Mouse (Mus musculus) layer of hippocampus, adult 18-20 months (tissue): ENCODE results near the gene Dohh. TPM values are rescaled to one million over a fixed set of nuclear protein-coding genes. Genes with fewer than 3 reads are reported as not detected.

Experiments used
- DNase-seq, 2 experiments: peaks; one replicate each; pipeline ENCODE4 v3.0.0; 2022; ENCODE audit warnings: low spot score in 2 of 2
- total RNA-seq, 2 experiments: library from RNA; stranded (reverse); gene quantifications; 2 replicates each; pipeline ENCODE4 v1.2.3; 2021

The Dohh gene
- total RNA-seq, 2 experiments from 2014 or later, result 82.0 to 82.9 TPM

DNA sequence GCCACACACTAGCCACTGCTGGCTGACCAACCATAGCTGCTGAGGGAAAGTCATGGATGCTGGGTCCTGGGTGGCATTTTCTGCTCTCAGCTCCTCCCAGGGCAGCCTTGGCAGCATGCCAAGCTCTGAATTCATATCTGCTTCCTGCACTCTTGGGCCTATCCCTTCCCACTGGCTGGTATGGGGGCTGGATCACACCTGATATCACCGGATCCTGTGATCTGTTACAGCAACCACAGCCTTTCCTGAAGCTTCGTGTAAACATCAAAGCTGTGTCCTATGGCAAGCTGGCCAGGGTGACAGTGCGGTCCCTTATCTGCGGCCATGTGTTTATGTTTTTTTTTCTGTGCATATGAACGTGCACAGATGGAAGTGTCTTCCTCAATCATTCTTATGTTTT lies 2.2 kb upstream of the Dohh start:
- DNase-seq, result no peak

DNA sequence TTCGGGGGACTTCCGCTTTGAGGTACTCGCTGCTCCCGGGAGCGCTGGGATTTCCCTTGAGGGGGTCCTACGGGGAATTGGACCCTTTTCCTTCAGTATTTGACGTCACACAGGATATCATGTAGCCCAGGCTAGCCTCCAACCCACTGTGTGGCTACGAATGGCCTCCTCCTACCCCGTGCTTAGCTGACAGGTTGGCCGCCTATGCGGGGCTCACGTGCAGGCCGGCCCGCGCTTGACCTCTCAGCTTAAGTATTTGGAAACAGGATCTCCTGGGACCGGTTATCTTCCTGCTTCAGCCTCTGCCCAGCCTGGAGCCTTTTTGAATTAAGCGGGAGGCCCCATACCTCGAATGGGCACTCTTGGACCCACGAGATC lies 366 bp downstream of the Dohh start:
- DNase-seq, result no peak

DNA sequence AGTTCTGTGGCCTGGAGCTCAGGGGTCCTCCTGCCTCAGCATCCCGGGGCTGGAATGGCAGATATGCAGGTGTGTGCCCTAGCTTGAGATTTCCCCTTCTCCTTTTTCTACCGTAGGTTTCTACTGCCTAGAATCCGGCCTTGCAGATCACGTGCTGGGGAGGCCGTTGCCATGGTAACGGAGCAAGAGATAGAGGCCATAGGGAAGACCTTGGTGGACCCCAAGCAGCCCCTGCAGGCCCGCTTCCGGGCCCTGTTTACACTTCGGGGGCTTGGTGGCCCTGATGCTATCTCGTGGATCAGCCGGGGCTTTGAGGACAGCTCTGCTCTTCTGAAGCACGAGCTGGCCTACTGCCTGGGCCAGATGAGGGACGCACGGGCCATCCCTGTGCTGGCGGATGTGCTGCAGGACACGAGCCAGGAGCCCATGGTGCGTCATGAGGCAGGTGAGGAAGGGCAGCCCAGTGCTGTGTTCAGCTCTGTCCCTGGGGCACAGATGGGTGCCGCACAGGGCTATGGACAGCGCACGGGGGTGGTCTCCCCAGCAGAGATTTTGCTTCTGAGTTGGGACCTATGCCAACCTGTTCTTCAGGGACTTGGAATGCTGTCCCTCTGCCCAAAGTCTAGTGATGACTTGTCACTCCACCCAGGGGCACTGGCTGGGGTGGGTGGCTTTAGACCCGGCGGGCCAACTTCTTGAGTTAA lies 1.5 kb downstream of the Dohh start:
- DNase-seq, result no peak

DNA sequence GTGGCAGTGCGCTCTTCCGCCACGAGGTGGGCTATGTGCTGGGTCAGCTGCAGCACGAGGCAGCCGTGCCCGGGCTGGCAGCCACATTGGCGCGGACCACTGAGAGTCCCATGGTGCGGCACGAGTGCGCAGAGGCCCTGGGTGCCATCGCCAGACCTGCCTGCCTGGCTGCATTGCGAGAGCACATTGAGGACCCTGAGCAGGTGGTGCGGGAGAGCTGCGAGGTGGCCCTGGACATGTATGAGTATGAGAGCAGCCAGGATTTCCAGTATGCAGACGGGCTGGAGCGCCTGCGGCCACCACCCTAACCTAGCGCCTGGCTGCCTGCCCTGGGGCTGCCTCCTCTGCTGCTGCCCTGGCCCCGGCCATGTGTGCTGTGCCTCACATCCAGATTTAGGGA lies 3.5 kb downstream of the Dohh start:
- DNase-seq, result no peak

DNA sequence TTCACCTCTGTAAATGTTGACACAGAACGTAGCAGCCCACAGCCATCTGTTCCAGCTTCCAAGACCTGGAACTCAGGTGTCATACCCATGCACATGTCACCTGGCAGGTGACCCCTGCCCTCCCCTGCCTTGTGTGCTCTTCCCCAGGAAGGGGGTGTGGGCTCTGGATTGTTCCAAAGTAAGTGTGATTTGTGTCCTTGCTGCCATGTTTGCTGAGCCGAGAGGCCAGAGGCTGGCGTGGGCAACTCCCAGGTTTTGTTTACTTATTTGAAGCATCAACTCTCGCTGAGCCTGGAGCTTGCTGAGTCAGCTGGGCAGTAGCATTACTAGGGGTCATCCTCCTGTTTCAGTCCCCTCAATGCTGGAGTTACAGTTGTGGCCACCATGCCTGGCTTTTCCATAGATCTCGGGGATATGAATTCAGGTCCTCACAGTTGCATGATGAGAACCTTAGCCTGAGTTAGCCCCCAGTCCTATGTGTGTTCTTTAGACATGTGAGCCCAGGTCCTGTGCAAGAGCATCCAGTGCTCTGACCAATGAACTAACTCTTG lies 4.4 kb downstream of the Dohh start, which contains the start of gene Gm48552:
Gene Gm48552 (plus strand): TSS at position 501 of the 551 bp plus-strand sequence.
- DNase-seq, result no peak

DNA sequence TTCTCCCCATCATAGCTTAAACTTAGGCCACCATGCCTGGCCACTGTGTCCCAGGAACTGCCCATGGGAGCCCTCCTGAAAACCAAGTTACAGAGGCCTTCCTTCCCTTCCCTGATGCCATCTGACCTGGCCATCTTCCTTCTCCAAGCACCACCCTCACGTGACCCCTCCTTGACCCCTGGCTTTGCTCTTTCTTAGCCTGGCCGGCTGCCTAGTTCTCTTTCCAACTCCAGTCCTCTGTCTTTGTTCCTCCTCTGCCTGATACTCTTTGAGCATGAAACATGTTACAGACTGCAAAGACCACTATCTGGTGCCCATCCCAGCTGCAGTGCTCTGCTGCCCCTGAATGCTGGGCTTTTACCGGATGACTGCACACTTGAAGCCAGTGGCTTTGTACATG lies 5.1 kb downstream of the Dohh start:
- DNase-seq, result no peak

DNA sequence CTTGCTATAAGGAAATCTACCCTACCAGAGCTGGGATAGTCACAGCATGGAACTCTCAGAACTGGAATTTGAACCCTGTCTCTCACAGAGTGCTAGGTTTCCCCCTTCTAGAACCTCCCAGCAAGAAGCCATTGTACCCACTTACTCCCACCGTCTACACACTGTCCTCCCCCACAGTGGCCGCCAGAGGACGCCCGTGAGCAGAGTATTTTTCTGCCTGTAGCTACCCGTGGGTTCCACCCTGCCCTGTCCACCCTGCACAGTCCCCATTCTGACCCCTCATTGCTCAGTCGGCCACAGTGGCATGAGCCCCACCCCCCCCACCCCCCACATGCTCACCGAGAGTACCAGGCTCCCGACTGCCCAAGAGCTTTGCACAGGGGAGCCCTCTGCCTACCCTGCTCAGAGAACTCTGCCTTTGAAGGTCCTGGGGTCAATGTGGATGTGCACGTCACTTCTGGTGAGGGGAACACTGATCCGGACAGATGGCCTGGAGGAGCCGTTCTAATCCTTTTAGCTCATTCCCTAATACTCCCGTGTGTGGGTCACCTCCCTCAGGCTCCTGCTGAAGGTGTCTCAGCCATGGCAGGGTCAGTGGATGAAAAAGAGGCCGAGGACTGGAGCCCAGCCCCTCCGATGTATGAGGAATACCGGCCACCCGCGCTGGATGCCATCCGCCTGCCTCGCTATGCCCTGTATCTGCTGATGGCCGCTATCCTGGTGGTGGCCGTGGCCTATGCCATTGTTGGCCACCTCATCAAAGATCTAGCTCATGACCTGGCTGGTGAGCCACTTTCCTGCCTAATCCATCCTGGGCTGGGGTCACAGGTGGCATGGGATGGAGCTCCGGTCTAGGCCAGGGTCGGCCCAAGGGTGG lies 5.8 kb downstream of the Dohh start:
- DNase-seq, result peak in 1 of 2 experiments; percentile 77

DNA sequence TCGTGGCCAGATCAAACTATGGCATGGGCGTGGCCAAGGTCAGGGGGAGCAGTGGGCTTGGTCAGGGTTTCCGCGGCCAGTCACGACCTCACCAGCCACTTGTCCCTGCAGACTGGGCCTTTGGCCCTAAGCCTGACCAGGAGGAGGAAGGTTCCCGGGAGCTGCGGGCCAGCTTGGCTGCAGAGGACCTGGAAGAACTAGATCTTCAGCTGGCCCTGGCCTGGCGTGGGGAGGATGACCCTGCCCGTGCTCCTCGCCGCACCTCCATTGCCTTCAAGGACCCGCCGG lies 6.4 kb downstream of the Dohh start:
- no peak for DNase-seq

DNA sequence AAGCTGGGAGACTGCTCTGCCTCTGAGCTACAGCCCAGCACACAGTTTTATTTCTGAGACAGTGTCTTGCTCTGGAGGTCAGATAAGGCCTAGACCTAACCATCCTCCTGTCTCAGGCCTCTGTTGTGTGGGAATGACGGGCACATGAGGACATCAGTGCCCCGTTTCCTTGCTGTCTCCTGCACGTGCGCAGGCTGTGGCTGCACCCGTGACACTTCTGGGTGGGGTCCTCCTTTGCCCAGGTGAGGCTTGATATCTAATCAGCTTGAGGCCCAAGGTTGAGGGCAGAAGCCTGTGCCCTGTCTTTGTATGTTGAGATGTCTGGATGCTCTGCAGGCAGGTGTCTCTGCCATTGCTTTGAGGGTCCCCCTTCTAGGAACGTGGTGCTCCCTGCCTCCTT lies 8.0 kb downstream of the Dohh start:
- DNase-seq, result no peak

DNA sequence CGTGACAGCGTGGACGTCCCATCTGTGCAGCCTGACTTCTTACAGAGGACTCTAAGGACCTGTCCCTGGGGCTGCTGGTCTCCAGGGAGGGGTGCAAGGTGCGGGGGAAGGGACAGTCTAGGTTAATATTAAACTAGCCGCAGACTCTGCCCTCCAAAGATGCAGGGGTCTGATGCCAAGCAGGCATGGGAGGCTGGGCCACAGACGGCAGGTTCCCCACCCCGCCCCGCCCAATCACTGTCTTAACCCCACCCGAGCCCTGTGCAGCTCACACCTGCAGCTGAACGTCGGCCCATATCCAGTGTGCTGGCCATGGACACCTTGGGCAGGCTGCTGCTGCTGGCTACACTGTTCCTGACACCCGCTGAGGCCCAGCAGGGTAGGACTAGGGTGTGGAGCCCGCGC lies 8.6 kb downstream of the Dohh start, which contains the start of gene Smim24:
Gene Smim24 (plus strand): TSS at position 271 of the 405 bp plus-strand sequence.
- DNase-seq, result no peak

DNA sequence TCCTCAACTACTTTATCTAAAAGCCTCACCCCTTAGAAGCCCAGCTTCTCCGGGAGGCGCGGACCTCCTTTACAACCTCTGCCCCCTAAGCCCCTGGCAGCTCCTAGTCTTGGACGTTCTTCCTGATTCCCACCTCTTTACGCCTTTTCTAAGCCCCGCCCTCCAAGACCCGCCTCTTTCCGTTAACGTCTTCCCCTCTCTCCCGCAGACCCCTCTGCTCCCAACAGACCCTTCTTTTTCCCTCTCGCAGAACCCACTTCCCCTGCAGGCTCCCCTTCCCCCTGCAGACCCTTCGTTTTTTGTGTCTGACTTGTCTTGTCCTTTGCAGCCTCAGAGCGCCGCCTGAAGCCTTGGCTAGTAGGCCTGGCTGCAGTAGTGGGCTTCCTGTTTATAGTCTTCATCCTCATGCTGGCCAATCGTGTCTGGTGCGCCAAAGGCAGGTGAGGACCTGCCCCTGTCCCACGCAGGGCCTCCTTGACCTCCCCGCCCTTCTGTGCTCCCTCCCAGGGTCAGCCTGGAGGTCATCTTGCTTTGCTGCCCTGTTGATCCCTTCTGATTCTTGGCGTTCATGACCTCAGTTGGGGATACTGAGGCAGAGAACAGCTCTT lies 9.3 kb downstream of the Dohh start:
- DNase-seq, result no peak

DNA sequence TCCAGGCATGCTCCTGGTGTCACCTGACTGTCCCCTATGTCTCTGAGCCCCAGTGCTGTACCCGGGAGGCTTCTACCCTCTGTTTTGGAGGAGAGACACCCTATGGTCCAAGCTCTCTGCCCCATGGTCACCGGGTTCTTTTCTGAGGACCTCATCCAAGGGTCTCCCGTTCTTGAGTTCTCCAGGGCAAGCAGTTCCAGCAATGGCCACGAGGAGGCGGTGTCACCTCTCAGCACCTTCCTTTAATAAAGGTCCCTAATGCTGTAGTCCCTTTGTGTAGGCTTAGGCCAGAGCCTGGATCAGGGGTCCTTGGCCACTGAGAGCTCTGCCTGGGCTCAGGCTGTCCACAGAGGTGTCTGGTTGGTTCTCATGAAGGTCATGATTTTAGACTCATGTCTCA lies 10.9 kb downstream of the Dohh start:
- peak in 1 of 2 experiments; percentile 77 for DNase-seq

DNA sequence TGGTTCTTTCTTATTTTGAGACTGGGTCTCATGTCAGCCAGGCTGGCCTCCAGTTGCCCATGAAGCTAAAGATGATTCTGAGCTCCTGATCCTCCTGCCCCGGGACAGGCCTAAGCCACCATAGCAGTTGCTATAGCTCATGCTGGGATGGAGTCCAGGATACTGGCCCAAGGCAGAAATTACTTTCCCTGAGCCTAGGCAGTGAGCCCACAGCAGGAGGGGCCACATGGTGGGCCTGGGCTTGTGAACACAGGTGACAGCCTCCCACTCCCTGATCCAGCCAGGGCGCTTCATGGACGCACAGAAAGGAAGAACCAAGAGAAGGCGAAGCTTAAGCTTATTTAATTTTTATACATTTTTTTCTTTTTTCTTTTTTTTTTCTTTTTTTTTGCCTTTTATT lies 11.6 kb downstream of the Dohh start:
- DNase-seq, result no peak

DNA sequence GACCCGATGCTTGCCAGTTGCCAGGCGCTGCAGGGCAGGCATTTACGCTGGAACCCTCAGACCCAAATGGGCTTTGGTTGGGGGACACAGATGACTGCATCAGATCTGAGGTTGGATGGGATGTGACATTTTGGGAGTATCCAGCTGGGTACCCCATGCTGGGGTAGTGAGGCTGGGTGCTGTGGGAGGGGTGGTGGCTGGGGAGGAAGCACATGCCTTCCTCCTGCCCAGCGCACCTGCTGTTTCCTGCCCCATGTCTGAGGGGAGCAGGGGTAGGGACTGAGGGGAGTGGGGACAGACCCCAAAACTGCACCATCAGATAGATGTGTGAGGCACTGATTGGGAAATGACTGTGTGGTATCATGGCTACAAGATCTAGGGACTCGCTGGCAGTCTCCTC lies 12.5 kb downstream of the Dohh start:
- no peak for DNase-seq

DNA sequence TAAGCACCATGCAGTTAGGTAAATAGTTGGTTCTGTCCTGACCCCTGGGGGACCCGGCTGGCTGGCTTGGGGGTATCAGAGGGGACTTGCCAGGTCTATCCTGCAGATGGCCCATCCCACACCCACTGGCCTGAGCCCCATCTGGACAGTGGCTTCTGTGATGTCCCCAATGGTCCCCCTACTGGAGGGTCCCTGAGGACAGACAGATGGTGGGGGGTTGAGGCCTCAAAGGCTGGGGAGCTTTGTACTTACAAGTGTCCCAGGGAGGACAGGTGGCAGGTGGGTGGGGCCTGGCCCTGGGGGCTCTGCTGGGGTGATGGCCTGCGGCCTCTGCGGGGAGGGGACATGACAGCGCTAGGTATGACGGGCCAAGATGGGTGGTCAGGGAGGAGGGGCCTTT lies 15.1 kb downstream of the Dohh start:
- DNase-seq, result no peak

DNA sequence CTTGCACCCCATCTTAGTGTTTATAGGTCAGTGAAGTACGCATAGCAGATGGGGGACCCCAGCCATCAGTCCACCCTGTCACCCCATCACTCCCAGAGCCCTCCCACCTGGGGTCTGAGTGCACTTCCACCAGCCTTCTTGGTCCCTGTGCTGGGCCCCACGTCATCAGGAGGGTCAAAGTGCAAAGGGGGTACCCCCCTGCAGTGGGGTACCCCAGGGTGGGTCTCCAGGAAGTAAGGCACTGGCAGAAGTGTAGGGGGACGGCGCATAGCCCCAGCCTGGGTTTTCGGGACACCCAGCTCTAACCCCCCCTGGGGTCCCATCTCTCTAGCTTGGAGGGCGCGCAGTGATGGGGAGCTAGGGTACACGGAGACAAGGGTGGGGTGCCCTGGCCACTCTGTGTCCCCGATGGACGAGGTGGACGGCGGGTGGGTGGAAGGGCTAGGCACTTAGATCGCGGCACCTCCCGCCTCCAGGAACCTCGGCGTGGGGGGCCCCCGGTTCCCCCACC lies 15.6 kb downstream of the Dohh start:
- DNase-seq, result no peak

DNA sequence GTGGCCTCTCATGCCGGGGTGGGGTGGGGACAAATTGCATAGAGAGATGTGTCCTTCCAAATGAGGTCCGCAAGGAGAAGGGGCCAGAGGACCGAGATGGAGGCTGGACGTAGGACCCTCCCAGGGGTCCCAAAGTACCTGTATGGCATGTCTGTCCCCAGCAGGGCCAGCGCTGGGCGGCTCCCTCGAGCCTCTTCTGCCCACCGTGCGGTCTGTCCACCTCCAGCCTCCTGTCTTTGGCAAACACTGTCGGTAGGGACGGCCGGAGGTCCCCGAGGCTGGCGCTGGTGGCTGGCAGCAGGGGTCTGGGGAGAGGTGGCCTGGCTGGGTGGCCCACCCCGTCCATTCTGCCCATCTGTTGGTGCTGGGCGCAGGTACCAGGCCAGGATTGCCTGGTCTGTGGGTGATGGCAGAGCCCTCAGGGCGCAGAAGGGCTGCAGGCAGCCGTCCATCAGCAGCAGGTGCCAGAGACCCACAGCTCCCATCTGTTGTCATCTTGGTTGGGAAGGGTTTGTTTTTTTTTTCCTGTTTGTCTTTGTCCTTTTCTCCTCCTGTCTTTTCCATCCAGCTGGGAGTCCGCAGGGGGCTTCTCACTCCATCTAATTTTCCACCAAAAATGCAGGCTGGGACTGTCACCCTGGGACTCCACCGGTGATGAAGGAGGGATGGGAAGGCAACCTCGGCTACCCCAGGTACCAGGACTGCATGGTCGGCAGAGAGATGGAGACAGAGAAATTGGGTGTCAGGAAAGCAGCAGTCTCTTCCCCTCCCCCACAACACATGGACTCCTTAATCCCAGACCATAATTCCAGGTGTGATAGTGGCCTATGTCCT lies 16.4 kb downstream of the Dohh start:
- DNase-seq, result no peak

DNA sequence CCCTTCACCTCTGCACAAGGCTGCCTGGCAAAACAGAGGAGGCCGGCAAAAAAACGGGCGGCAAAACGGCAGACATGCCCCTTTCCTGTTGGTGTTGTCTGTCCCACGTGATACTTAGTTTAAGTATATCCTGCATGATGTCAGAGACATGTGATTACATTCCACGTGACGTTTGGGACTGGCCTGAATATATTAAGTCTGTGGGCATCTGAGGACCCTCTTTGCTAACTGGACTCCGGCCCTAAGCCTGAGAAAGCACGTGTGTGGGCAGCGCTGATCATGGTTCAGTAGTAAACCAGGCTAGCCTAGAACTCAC lies 16.9 kb downstream of the Dohh start:
- DNase-seq, result no peak

DNA sequence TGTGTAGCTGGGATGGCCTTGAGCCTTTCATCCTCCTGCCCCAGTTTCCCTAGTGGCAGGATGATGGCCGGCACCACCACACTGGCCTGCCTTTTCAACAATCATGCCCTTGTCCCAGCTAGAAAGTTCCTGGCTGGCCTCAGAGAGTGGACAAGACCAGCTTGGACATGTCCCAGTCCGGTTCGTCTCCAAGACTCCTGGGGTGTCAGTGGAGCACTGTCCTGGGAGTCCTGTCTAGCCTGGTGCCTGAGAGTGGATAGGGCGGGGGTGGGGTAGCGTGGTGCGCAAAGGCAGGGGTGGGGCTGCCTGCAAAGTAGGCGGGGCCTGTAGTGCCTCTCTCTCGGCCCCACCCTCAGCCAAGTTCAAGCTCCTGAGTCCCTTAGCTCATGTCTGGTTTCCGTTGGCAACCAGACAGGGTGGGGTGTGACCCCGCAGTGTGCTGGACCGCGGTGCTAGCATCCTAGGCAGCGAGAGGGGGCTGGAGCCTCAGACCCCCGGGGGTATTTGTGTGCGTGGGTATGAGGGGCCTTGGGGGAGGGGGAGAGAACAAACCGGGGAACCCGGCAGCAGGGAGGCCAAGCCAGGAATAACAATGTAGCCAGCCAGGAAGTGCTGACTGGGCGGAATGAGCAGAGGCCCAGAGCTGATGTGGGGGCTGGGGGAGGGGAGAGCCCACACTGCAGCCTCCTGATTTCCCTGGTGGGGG lies 17.4 kb downstream of the Dohh start:
- DNase-seq, result peak in 1 of 2 experiments; percentile 60

DNA sequence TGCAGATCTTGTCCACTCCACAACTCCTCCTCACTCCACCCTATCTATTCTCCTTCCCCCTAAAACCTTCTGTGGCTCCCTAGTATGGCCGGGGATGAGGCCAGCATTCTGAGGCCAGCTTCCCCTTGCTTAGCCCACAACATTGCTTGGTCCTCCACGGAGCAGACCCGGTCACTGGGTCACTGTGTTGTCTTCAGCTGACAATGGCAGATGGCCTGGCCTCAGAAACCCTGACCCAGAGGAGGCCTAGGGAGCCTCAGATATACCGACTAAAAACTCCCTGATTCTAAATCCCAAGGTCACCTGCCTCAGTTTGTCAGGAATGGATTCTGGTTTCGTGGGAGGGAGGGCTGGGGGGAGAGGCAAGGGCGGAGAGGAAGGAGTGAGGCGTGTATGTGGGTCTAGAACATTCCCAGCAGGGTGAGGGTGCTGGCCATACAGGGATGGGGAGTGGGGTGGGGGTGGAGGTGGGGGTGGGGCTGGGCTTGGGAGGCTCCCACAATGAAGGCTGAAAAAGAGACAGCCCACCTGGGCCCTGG lies 18.1 kb downstream of the Dohh start:
- no peak for DNase-seq
